Mouse (Mus musculus) kidney, embryonic 15.5 days (tissue): Measurements from ENCODE around the gene Fsip1. TPM values are rescaled to one million over a fixed set of nuclear protein-coding genes. Genes with fewer than 3 reads are reported as not detected.
A peak's percentile ranks its signal among the peaks of the same experiment; 100 is the strongest.

Experiments
- ATAC-seq: fragments of 200-750 bp; cut with Nextera tagmentation; replicated peaks from 2 replicates; pipeline ENCODE4 v1.8.0; 2017; ENCODE audit warnings: moderate TSS enrichment; ENCODE audit not compliant: low FRiP score
- H3K27ac ChIP-seq: fragments of 300-500 bp; sonication (generic); 2 replicates; pipeline ENCODE4 v1.5.1; 2015; ENCODE audit warnings: mild to moderate bottlenecking, inconsistent platforms
- H3K27me3 ChIP-seq: fragments of 300-500 bp; sonication (generic); 2 replicates; pipeline ENCODE4 v1.6.1; 2015; ENCODE audit warnings: inconsistent platforms
- H3K36me3 ChIP-seq: fragments of 300-500 bp; sonication (generic); 2 replicates; pipeline ENCODE4 v1.6.1; 2015; ENCODE audit warnings: inconsistent platforms
- H3K4me1 ChIP-seq: fragments of 300-500 bp; sonication (generic); 2 replicates; pipeline ENCODE4 v1.6.1; 2015; ENCODE audit warnings: inconsistent platforms
- H3K4me2 ChIP-seq: fragments of 300-500 bp; sonication (generic); 2 replicates; pipeline ENCODE4 v1.6.1; 2015; ENCODE audit warnings: moderate library complexity, mild to moderate bottlenecking, inconsistent platforms
- H3K4me3 ChIP-seq: fragments of 300-500 bp; sonication (generic); replicated peaks from 2 replicates; pipeline ENCODE4 v1.5.1; 2015; ENCODE audit warnings: mild to moderate bottlenecking, inconsistent platforms
- H3K9ac ChIP-seq: fragments of 300-500 bp; sonication (generic); 2 replicates; pipeline ENCODE4 v1.6.1; 2015; ENCODE audit warnings: mild to moderate bottlenecking, inconsistent platforms
- H3K9me3 ChIP-seq: fragments of 300-500 bp; sonication (generic); replicated peaks from 2 replicates; pipeline ENCODE4 v1.6.1; 2016; ENCODE audit warnings: inconsistent platforms
- WGBS: fragments of 180-500 bp; shearing (Covaris S2); methylation state at CpG from one replicate; pipeline ENCODE4 v1.1.7; 2015; ENCODE audit warnings: mixed read lengths; 5-methylcytosine and 5-hydroxymethylcytosine counted together
- polyA plus RNA-seq: library from polyadenylated mRNA; unstranded; fragments of >200 nt; fragmentation: Nextera tagmentation; extraction: Ambion mirVana; gene quantifications from 2 replicates; pipeline ENCODE4 v1.2.1, GENCODE M21; 2015

The Fsip1 gene
- polyA plus RNA-seq, 1 experiment from 2014 or later, result 0.93 TPM

DNA sequence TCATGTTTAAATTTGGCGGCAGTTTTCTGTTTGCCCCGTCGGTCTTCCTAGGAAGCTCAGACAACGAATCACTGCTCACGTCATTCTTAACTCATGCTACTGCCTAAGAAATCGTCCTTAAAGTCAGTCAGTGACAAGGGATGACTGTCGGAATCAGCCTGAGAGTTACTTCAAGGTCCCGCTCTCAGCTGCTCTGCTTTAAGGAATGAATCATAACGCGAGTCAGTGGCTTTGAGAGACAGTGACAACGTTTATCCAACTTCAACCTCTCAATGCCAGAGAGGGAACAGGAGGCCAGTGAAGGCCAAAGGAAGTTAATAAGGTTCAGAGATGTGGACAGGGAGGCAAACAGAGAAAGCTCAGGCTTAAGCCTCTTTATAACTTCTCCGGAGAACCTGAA, 7.8 kb downstream of the Fsip1 start:
- no peak for ATAC-seq
- 75% methylated on average over 12 of the region's 12 CpGs for WGBS
- no peaks in the 10 kb centered on the region for H3K4me1 ChIP-seq

GRCm38 (mm10) chr2:118248016-118248415, 8.8 kb downstream of the Fsip1 start:
- H3K36me3 ChIP-seq, result no peaks in the 10 kb centered on the region
- no peak overlapping the region for H3K27ac ChIP-seq
- 45% methylated on average over 2 of the region's 2 CpGs for WGBS
- no peak overlapping the region for H3K4me3 ChIP-seq
- no peak overlapping the region for H3K4me2 ChIP-seq
- no peaks in the 10 kb centered on the region for H3K4me1 ChIP-seq
- no peaks in the 10 kb centered on the region for H3K9me3 ChIP-seq
- peak; percentile 78; the same call in 1 of the 2 replicates for ATAC-seq
- no peaks in the 10 kb centered on the region; the same call in 1 of the 2 replicates for H3K27me3 ChIP-seq
- H3K9ac ChIP-seq, result no peak overlapping the region

More for the DNA sequence above, 7.8 kb downstream of the Fsip1 start:
- no peak overlapping the region for H3K9ac ChIP-seq
- H3K36me3 ChIP-seq, result no peaks in the 10 kb centered on the region
- H3K27ac ChIP-seq, result no peak overlapping the region
- H3K27me3 ChIP-seq, result peaks cover 5% of the 10 kb centered on the region; the same call in 1 of the 2 replicates
- H3K4me3 ChIP-seq, result no peak overlapping the region
- H3K9me3 ChIP-seq, result no peaks in the 10 kb centered on the region
- no peak overlapping the region for H3K4me2 ChIP-seq

DNA sequence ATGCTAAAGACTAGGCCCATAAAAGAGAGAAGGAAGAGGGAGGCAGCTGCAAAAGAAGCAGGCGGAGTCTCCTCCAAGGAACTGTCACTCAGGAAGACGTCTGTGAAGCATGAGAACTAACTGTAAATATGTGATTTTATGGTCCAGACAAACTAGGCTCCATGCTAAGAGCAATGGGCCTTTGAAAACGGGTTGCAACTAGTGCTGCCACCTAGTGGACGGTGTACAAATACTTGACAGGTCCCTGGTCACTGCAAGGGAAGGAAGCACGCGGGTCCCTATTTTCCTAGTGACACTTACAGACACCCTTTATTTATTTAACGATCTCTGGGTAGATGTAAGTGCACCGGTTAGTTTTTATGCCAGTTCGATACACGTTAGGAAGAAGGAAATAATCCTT, 10.9 kb downstream of the Fsip1 start:
- Histone ChIP-seq H3K9ac (no peak overlapping the region), H3K4me1 (no peaks in the 10 kb centered on the region), H3K27me3 (no peaks in the 10 kb centered on the region; the same call in 1 of the 2 replicates), H3K36me3 (no peaks in the 10 kb centered on the region), H3K27ac (no peak overlapping the region), H3K9me3 (no peaks in the 10 kb centered on the region), H3K4me2 (no peak overlapping the region), H3K4me3 (no peak overlapping the region)
- ATAC-seq, result peak; percentile 76; the same call in 1 of the 2 replicates
- 11% methylated on average over 10 of the region's 10 CpGs for WGBS

DNA sequence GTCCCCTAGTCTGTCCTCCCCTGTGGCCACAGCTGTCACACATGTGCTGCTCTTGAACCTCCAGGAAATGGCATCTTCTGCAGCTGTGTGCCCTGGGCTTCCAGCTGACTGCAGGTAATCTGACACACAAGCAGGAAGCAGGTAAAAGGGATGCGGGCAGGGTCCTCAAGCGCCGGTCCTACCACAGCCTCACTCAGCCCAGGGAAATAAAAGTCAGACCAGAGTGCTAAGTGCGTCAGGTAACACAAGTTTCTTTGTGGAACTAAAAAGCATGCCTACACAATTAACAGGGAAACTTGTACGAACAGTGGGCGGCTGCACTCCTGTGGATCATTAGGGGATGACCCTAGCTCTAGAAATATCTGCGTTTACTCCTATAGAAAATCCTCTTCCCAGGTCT, 20.6 kb downstream of the Fsip1 start:
- Histone ChIP-seq H3K4me2 (no peak overlapping the region), H3K4me1 (no peaks in the 10 kb centered on the region), H3K36me3 (no peaks in the 10 kb centered on the region), H3K27me3 (no peaks in the 10 kb centered on the region), H3K4me3 (no peak overlapping the region), H3K9ac (no peak overlapping the region), H3K27ac (no peak overlapping the region), H3K9me3 (no peaks in the 10 kb centered on the region)
- WGBS, result 68% methylated on average over 7 of the region's 7 CpGs
- no peak for ATAC-seq

- Histone ChIP-seq H3K4me2 (no peak overlapping the region), H3K27ac (no peak overlapping the region)
- WGBS, result 84% methylated on average over 3 of the region's 3 CpGs
These were observed 21.2 kb downstream of the Fsip1 start for GRCm38 (mm10) chr2:118235614-118236013.

GRCm38 (mm10) chr2:118230544-118230943, 26.2 kb downstream of the Fsip1 start:
- H3K4me1 ChIP-seq, result 0 out of 2 replicates have a peak, but pooled peaks cover 3% of the 10 kb centered on the region
- no peak overlapping the region for H3K4me3 ChIP-seq
- H3K27me3 ChIP-seq, result no peaks in the 10 kb centered on the region
- no peak overlapping the region for H3K9ac ChIP-seq
- no peaks in the 10 kb centered on the region for H3K36me3 ChIP-seq
- ATAC-seq, result no peak
- WGBS, result 40% methylated on average over 3 of the region's 3 CpGs
- no peaks in the 10 kb centered on the region for H3K9me3 ChIP-seq
- H3K4me2 ChIP-seq, result no peak overlapping the region
- H3K27ac ChIP-seq, result no peak overlapping the region

More at GRCm38 (mm10) chr2:118235614-118236013, 21.2 kb downstream of the Fsip1 start:
- Histone ChIP-seq H3K9ac (no peak overlapping the region), H3K27me3 (no peaks in the 10 kb centered on the region), H3K36me3 (no peaks in the 10 kb centered on the region), H3K9me3 (no peaks in the 10 kb centered on the region), H3K4me1 (no peaks in the 10 kb centered on the region), H3K4me3 (no peak overlapping the region)
- no peak for ATAC-seq

- no peak overlapping the region for H3K4me3 ChIP-seq
- 94% methylated on average over 4 of the region's 4 CpGs for WGBS
- no peaks in the 10 kb centered on the region for H3K9me3 ChIP-seq
- H3K27ac ChIP-seq, result no peak overlapping the region
- H3K4me2 ChIP-seq, result no peak overlapping the region
- peaks cover 7% of the 10 kb centered on the region for H3K4me1 ChIP-seq
- H3K9ac ChIP-seq, result no peak overlapping the region
- no peaks in the 10 kb centered on the region for H3K36me3 ChIP-seq
- H3K27me3 ChIP-seq, result no peaks in the 10 kb centered on the region
- ATAC-seq, result no peak
These were observed 28.2 kb downstream of the Fsip1 start for GRCm38 (mm10) chr2:118228486-118229079.

GRCm38 (mm10) chr2:118225316-118226041, 31.3 kb downstream of the Fsip1 start:
- Histone ChIP-seq H3K4me2 (no peak overlapping the region), H3K4me3 (no peak overlapping the region), H3K4me1 (peaks cover 7% of the 10 kb centered on the region), H3K9me3 (no peaks in the 10 kb centered on the region), H3K9ac (no peak overlapping the region), H3K27ac (no peak overlapping the region), H3K27me3 (no peaks in the 10 kb centered on the region), H3K36me3 (no peaks in the 10 kb centered on the region)
- 83% methylated on average over 10 of the region's 10 CpGs for WGBS
- no peak for ATAC-seq

GRCm38 (mm10) chr2:118217993-118218595, 38.7 kb downstream of the Fsip1 start:
- no peaks in the 10 kb centered on the region for H3K4me1 ChIP-seq
- H3K27me3 ChIP-seq, result no peaks in the 10 kb centered on the region
- no peak for ATAC-seq
- no peak overlapping the region for H3K27ac ChIP-seq
- H3K9me3 ChIP-seq, result no peaks in the 10 kb centered on the region
- 63% methylated on average over 4 of the region's 4 CpGs for WGBS
- no peak overlapping the region for H3K9ac ChIP-seq
- no peaks in the 10 kb centered on the region for H3K36me3 ChIP-seq
- no peak overlapping the region for H3K4me3 ChIP-seq
- no peak overlapping the region for H3K4me2 ChIP-seq

DNA sequence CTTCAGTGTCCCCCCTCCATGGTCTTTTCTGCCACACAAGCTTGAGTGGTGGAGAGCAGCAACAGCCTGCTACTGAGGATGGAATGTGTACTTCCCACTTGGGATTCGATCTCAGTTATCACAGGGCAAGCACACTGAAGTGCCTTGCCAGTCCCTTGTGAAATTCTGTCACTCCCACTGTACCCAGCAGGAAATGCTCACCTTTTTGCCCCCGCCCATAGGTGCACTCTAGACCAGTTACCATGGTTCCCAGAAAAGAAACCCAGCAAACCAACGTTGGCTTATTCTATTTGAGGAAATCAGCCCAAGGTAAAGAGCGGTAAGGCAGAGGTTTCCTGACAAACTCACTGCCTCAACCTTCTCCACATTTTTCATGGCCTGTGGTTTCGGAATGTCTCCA, 47.1 kb downstream of the Fsip1 start:
- Histone ChIP-seq H3K36me3 (no peaks in the 10 kb centered on the region), H3K4me1 (peaks cover 9% of the 10 kb centered on the region; the same call in 1 of the 2 replicates), H3K4me2 (no peak overlapping the region), H3K27me3 (no peaks in the 10 kb centered on the region), H3K27ac (no peak overlapping the region), H3K4me3 (no peak overlapping the region), H3K9ac (no peak overlapping the region), H3K9me3 (no peaks in the 10 kb centered on the region)
- no peak for ATAC-seq
- 82% methylated on average over 5 of the region's 5 CpGs for WGBS

- H3K27ac ChIP-seq, result no peak overlapping the region
- 25% methylated on average over 5 of the region's 5 CpGs for WGBS
These were observed 48.1 kb downstream of the Fsip1 start for GRCm38 (mm10) chr2:118208651-118209050.

GRCm38 (mm10) chr2:118205991-118206585, 50.7 kb downstream of the Fsip1 start:
- Histone ChIP-seq H3K36me3 (no peaks in the 10 kb centered on the region), H3K4me3 (no peak overlapping the region), H3K27me3 (no peaks in the 10 kb centered on the region), H3K4me2 (no peak overlapping the region), H3K4me1 (peaks cover 21% of the 10 kb centered on the region), H3K9me3 (no peaks in the 10 kb centered on the region), H3K9ac (no peak overlapping the region), H3K27ac (no peak overlapping the region)
- WGBS, result 44% methylated on average over 8 of the region's 8 CpGs
- no peak for ATAC-seq

More at GRCm38 (mm10) chr2:118208651-118209050, 48.1 kb downstream of the Fsip1 start:
- no peak for ATAC-seq
- peaks cover 17% of the 10 kb centered on the region for H3K4me1 ChIP-seq
- H3K9ac ChIP-seq, result no peak overlapping the region
- no peaks in the 10 kb centered on the region for H3K27me3 ChIP-seq
- no peak overlapping the region for H3K4me2 ChIP-seq
- no peaks in the 10 kb centered on the region for H3K9me3 ChIP-seq
- no peak overlapping the region for H3K4me3 ChIP-seq
- H3K36me3 ChIP-seq, result no peaks in the 10 kb centered on the region
